Mouse (Mus musculus) frontal cortex, adult 2 months (tissue): ENCODE results near the gene Zfp672. TPM values are rescaled to one million over a fixed set of nuclear protein-coding genes. Genes with fewer than 3 reads are reported as not detected.
"Not testable (repeated sequence)": the region's sequence is repeated elsewhere in the genome, so short reads cannot be mapped to it uniquely, and the experiment has no call there.

Experiments used
- DNase-seq, 2 experiments: peaks; one replicate each; pipeline ENCODE4 v3.0.0; 2022; ENCODE audit warnings: low spot score in 1 of 2; ENCODE audit errors: extremely low spot score in 1 of 2
- polyA plus RNA-seq: library from polyadenylated mRNA; depleted of rRNA; stranded (reverse); fragments of >200 nt; gene quantifications from 2 replicates; pipeline ENCODE4 v1.2.3, GENCODE M21; 2012

The Zfp672 gene
- polyA plus RNA-seq, 1 experiment: 52.2 TPM

GRCm38 (mm10) chr11:58329906-58330275 lies 248 bp downstream of the Zfp672 start:
- no peak for DNase-seq

- DNase-seq: no peak
These were observed 3.4 kb downstream of the Zfp672 start for GRCm38 (mm10) chr11:58326781-58327180.

- DNase-seq: no peak
These were observed 5.4 kb downstream of the Zfp672 start for GRCm38 (mm10) chr11:58324614-58325229.

GRCm38 (mm10) chr11:58323570-58324340 lies 6.4 kb downstream of the Zfp672 start:
- DNase-seq: no peak

- peak; percentile 94 to 97 for DNase-seq
These were observed 7.1 kb downstream of the Zfp672 start for GRCm38 (mm10) chr11:58322824-58323569.

- DNase-seq: no peak
These were observed 13.3 kb downstream of the Zfp672 start for GRCm38 (mm10) chr11:58316768-58317390.

- DNase-seq: no peak
These were observed 13.8 kb downstream of the Zfp672 start for GRCm38 (mm10) chr11:58316344-58316743.

GRCm38 (mm10) chr11:58315536-58316168 lies 14.5 kb downstream of the Zfp672 start:
- no peak for DNase-seq

- DNase-seq: no peak
These were observed 16.1 kb downstream of the Zfp672 start for GRCm38 (mm10) chr11:58314069-58314468.

- no peak for DNase-seq
These were observed 21.5 kb downstream of the Zfp672 start for GRCm38 (mm10) chr11:58308661-58309060.

- DNase-seq: peak in 1 of 2 experiments; percentile 42
These were observed 22.6 kb downstream of the Zfp672 start for GRCm38 (mm10) chr11:58307411-58308080.

- DNase-seq: peak; percentile 96 to 98
These were observed 23.3 kb downstream of the Zfp672 start, which contains the start of gene Zfp692 for GRCm38 (mm10) chr11:58306860-58307308. Gene Zfp692 (plus strand): TSS chr11:58307069.

- not testable (repeated sequence) for DNase-seq
These were observed 24.8 kb downstream of the Zfp672 start for GRCm38 (mm10) chr11:58305299-58305698.

- DNase-seq: no peak
These were observed 26.5 kb downstream of the Zfp672 start for GRCm38 (mm10) chr11:58303594-58303993.

GRCm38 (mm10) chr11:58302774-58303445 lies 27.2 kb downstream of the Zfp672 start:
- DNase-seq: no peak

- peak; percentile 94 to 100 for DNase-seq
These were observed 28.0 kb downstream of the Zfp672 start for GRCm38 (mm10) chr11:58301837-58302754.

GRCm38 (mm10) chr11:58301057-58301456 lies 29.1 kb downstream of the Zfp672 start:
- DNase-seq: peak in 1 of 2 experiments; percentile 92

GRCm38 (mm10) chr11:58297396-58297795 lies 32.7 kb downstream of the Zfp672 start:
- no peak for DNase-seq
